Mouse (Mus musculus) lung, embryonic 14.5 days (tissue): ENCODE data around the gene Gm49711. TPM values are rescaled to one million over a fixed set of nuclear protein-coding genes. Genes with fewer than 3 reads are reported as not detected.
A peak's percentile ranks its signal among the peaks of the same experiment; 100 is the strongest.
"Not testable (repeated sequence)": the region's sequence is repeated elsewhere in the genome, so short reads cannot be mapped to it uniquely, and the experiment has no call there.

Experiments
- ATAC-seq: fragments of 200-750 bp; cut with Nextera tagmentation; 2 replicates; pipeline ENCODE4 v1.8.0; 2017; ENCODE audit warnings: mild to moderate bottlenecking, moderate TSS enrichment, moderate library complexity; ENCODE audit not compliant: insufficient read depth
- DNase-seq: peaks from one replicate; pipeline ENCODE4 v3.0.0-alpha.2; 2015
- H3K27ac ChIP-seq: fragments of 300-500 bp; sonication (generic); 2 replicates; pipeline ENCODE4 v1.5.1; 2014; ENCODE audit warnings: low read depth, mild to moderate bottlenecking, moderate library complexity
- H3K27me3 ChIP-seq: fragments of 300-500 bp; sonication (generic); 2 replicates; pipeline ENCODE4 v1.6.1; 2014; ENCODE audit warnings: low read length, control low read depth; ENCODE audit not compliant: insufficient read depth
- H3K36me3 ChIP-seq: fragments of 300-500 bp; sonication (generic); 2 replicates; pipeline ENCODE4 v1.6.1; 2014; ENCODE audit warnings: control low read depth; ENCODE audit not compliant: insufficient read depth
- H3K4me1 ChIP-seq: fragments of 300-500 bp; sonication (generic); 2 replicates; pipeline ENCODE4 v1.6.1; 2014; ENCODE audit warnings: antibody characterized with exemption, control low read depth; ENCODE audit not compliant: insufficient read depth
- H3K4me2 ChIP-seq: fragments of 300-500 bp; sonication (generic); 2 replicates; pipeline ENCODE4 v1.6.1; 2014; ENCODE audit warnings: mild to moderate bottlenecking
- H3K4me3 ChIP-seq: fragments of 300-500 bp; sonication (generic); 2 replicates; pipeline ENCODE4 v1.5.1; 2014; ENCODE audit warnings: low read depth, low read length
- H3K9ac ChIP-seq: fragments of 300-500 bp; sonication (generic); 2 replicates; pipeline ENCODE4 v1.6.1; 2014
- H3K9me3 ChIP-seq: fragments of 300-500 bp; sonication (generic); 2 replicates; pipeline ENCODE4 v1.6.1; 2016; ENCODE audit warnings: low read depth, low read length, control low read depth
- CTCF ChIP-seq: IDR thresholded peaks from 2 replicates; pipeline ENCODE4 v1.5.1; 2016; ENCODE audit warnings: antibody characterized with exemption, low read depth
- WGBS: fragments of 180-500 bp; shearing (Covaris S2); extraction: QIAGEN DNeasy Blood & Tissue Kit; methylation state at CpG from one replicate; pipeline ENCODE4 v1.1.7; 2014; 5-methylcytosine and 5-hydroxymethylcytosine counted together
- polyA plus RNA-seq: library from polyadenylated mRNA; unstranded; fragments of >200 nt; fragmentation: Nextera tagmentation; extraction: Ambion mirVana; gene quantifications from 2 replicates; pipeline ENCODE4 v1.2.1, GENCODE M21; 2014

The Gm49711 gene
- polyA plus RNA-seq, 1 experiment from 2014 or later: not detected

DNA sequence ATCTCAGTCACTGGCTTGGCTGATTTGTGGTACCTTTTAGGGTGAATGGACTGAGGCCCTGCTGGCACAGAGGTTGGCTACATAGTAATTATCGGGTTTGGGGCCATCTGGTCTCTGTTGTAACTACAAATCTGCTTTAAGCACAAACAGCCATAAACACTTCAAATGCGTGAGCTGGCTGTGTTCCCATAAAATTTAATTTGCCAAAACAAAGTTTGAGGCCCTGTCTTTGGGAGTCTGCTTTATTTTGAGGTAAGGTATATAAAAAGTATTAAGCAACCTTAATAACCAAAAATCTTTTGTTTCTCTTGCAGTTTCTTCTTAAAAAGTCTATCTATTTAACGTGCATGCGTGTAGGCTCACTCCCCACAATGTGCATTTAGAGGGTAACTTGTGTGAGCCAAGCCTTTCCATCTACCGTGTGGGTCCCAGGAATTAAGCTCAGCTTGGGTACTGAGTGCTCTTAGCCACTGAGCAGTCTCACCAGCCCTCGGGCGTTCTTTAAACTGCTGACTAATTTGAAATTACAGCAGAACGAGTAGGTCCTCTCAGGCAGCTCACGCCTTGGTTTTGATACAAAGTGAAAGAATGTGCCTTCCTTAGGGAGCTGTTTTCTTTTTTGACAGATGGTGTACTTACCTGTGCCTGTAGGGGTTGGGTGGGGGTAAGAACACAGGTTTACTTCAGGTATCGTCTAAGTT, 40.4 kb downstream of the Gm49711 start:
- Histone ChIP-seq H3K4me3 (no peak overlapping the region), H3K4me2 (no peak overlapping the region), H3K9ac (no peak overlapping the region), H3K36me3 (no peaks in the 10 kb centered on the region), H3K9me3 (no peaks in the 10 kb centered on the region), H3K27ac (no peak overlapping the region), H3K27me3 (no peaks in the 10 kb centered on the region), H3K4me1 (no peaks in the 10 kb centered on the region)
- 79% methylated on average over 10 of the region's 10 CpGs for WGBS
- no peak for TF ChIP-seq CTCF
- DNase-seq (no peak), ATAC-seq (no peak)

- Histone ChIP-seq H3K27me3 (no peaks in the 10 kb centered on the region), H3K36me3 (no peaks in the 10 kb centered on the region), H3K4me1 (no peaks in the 10 kb centered on the region), H3K4me2 (no peak overlapping the region), H3K4me3 (no peak overlapping the region), H3K9ac (no peak overlapping the region), H3K27ac (no peak overlapping the region), H3K9me3 (no peaks in the 10 kb centered on the region)
- 82% methylated on average over 16 of the region's 16 CpGs for WGBS
- ATAC-seq (no peak), DNase-seq (no peak)
- TF ChIP-seq CTCF: no peak
Observed at GRCm38 (mm10) chr16:92099598-92099997, 41.5 kb downstream of the Gm49711 start.

- DNase-seq: no peak
- no peak for ATAC-seq
- no peaks in the 10 kb centered on the region for H3K27me3 ChIP-seq
- no peak overlapping the region for H3K4me2 ChIP-seq
- TF ChIP-seq CTCF: no peak
- H3K4me1 ChIP-seq: no peaks in the 10 kb centered on the region
- no peak overlapping the region for H3K9ac ChIP-seq
- no peaks in the 10 kb centered on the region for H3K9me3 ChIP-seq
- WGBS: 84% methylated on average over 4 of the region's 4 CpGs
- H3K27ac ChIP-seq: no peak overlapping the region
- no peak overlapping the region for H3K4me3 ChIP-seq
- no peaks in the 10 kb centered on the region for H3K36me3 ChIP-seq
Observed at GRCm38 (mm10) chr16:92100111-92100510, 42.0 kb downstream of the Gm49711 start.

DNA sequence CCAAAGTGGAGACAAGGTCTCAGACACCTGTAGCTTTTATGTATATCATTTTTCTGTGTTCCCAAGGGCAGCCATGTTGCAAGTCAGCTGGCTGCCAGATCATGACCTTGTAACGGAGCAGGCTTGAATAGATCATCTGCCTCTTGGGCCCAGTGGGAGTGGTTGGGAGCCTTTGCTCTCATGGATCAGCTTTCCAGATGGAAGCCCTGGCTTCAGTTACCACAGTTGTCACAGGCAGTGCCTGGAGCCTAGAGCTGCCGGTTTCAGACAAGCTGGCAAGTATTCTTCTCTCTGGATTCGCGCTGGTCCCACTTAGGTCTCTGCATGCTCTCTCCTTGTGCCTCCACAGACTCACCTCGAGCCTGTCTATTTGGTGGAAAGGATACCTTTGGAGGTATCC, 44.0 kb downstream of the Gm49711 start:
- Histone ChIP-seq H3K36me3 (no peaks in the 10 kb centered on the region), H3K27ac (no peak overlapping the region), H3K9ac (no peak overlapping the region), H3K4me2 (no peak overlapping the region), H3K9me3 (no peaks in the 10 kb centered on the region), H3K4me1 (no peaks in the 10 kb centered on the region), H3K4me3 (no peak overlapping the region), H3K27me3 (no peaks in the 10 kb centered on the region)
- WGBS: 80% methylated on average over 5 of the region's 5 CpGs
- no peak for DNase-seq
- TF ChIP-seq CTCF: no peak
- no peak for ATAC-seq

- H3K27ac ChIP-seq: not testable (repeated sequence)
- WGBS: 95% methylated on average over 6 of the region's 7 CpGs
Observed at GRCm38 (mm10) chr16:92102931-92103330, 44.8 kb downstream of the Gm49711 start.

GRCm38 (mm10) chr16:92103572-92104331, 45.6 kb downstream of the Gm49711 start:
- H3K9me3 ChIP-seq: no peaks in the 10 kb centered on the region
- peak; percentile 36 for DNase-seq

More at GRCm38 (mm10) chr16:92102931-92103330, 44.8 kb downstream of the Gm49711 start:
- H3K4me1 ChIP-seq, H3K4me3 ChIP-seq, ATAC-seq, H3K9me3 ChIP-seq, H3K4me2 ChIP-seq, DNase-seq, H3K27me3 ChIP-seq, H3K36me3 ChIP-seq, H3K9ac ChIP-seq: not testable (repeated sequence)

GRCm38 (mm10) chr16:92104332-92104590, 46.1 kb downstream of the Gm49711 start:
- no peaks in the 10 kb centered on the region for H3K36me3 ChIP-seq
- H3K9me3 ChIP-seq: no peaks in the 10 kb centered on the region
- no peaks in the 10 kb centered on the region for H3K4me1 ChIP-seq
- no peak for ATAC-seq
- WGBS: 88% methylated on average over 2 of the region's 2 CpGs
- no peak overlapping the region; the same call in 1 of the 2 replicates for H3K9ac ChIP-seq
- peak; percentile 0 for TF ChIP-seq CTCF
- no peak overlapping the region for H3K4me3 ChIP-seq
- DNase-seq: no peak
- no peak overlapping the region for H3K4me2 ChIP-seq
- no peak overlapping the region for H3K27ac ChIP-seq
- H3K27me3 ChIP-seq: no peaks in the 10 kb centered on the region

More at GRCm38 (mm10) chr16:92103572-92104331, 45.6 kb downstream of the Gm49711 start:
- Histone ChIP-seq H3K36me3 (no peaks in the 10 kb centered on the region), H3K4me3 (no peak overlapping the region), H3K9ac (no peak overlapping the region), H3K4me1 (no peaks in the 10 kb centered on the region), H3K27ac (no peak overlapping the region), H3K4me2 (no peak overlapping the region), H3K27me3 (no peaks in the 10 kb centered on the region)
- peak; percentile 31; the same call in 1 of the 2 replicates for TF ChIP-seq CTCF
- ATAC-seq: peak; percentile 35; the same call in 1 of the 2 replicates
- WGBS: 46% methylated on average over 9 of the region's 9 CpGs
